Mouse (Mus musculus): ENCODE measurements at regions not wholly inside any gene's neighbourhood (a gene's known extent, or its start where the extent isn't known, plus 50 kb on each side); places are given as distances from the start of the nearest gene placed in this dataset.
A peak's percentile ranks its signal among the peaks of the same experiment; 100 is the strongest.

DNA sequence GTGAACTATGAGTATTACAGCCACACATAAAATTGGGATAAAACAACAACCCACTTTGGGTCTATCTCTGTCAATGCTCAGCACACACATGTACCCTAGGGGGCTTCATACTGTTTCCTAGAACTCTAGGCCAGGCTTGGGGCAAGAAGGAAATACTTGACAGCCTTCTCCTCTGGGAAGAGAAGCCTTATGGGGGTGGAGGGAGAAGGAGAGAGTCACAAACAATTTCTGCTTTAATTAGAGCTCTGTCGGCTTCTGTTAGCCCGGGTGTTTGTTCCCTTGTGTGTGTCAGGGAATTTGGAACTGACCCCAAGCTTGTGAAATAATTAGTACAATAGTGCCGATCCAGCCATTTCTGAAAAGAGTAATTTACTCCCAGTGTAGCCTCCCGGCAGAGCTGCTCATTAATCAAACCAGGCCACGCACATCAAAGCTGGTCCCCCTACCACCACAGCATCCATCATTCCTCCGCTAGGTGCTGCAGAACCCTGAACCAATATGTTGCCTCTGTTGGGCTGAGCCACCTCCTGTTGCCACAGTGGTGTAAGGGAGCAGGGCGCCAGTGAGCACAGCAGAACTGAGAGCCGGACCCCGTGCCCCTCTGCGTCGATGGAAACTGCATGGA lies 307.3 kb downstream of the Tmem114 start:
- DNase-seq (ENCODE audit: low spot score) = peak; percentile 47

GRCm38 (mm10) chr16:8111329-8112116 lies 313.4 kb downstream of the Tmem114 start:
- no peak for DNase-seq (ENCODE audit: low spot score)

DNA sequence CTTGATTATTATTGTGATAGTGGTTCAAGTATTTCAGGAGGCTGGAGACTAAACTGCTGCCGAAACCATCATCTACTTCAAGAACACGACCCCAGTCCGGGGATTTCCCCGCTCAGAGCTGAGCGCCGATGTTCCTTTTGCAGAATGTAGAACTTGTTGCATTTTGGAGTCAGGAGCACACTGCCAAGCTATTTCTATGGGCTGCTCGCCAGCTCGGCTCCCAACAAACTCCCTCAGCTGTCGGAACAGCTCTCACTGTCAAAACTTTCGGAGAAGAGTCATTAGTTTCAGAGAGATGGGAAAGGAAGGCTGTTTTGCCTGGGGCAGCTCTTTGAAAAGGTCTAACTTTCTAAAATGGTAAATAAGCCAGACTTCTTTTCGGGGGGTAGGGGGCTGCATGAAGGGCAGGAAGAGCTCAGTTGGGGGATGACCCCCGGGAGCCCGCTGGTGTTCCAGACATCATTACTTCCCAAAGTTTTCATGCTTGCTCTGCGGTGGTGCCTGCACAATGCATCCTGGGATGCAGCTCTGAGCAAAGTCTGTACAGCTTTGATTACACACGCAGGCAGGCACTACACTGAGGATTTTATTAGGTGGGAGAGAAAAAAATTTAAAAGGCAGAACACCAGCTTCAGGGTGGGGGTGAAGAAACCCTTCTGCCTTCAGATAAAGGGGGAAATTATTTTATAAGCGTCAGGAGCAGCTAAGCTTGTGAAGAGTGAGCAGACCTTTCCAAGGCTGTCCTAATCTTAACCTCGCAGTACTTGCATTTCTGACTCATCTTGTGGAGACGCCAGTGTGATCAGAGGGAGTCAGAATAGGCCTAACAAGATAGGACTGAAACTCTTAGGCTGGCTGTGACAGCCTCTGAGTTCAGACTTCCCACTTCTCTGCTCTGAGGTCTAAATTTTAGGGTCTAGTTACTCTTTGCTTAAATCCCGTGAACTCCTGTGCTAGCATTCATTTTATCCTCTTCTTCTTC lies 316.5 kb downstream of the Tmem114 start:
- no peak for DNase-seq (ENCODE audit: low spot score)

- DNase-seq (ENCODE audit: low spot score) = no peak
Observed at GRCm38 (mm10) chr16:8079024-8079423, 345.9 kb downstream of the Tmem114 start.

- DNase-seq (ENCODE audit: low spot score) = peak; percentile 49
Observed at GRCm38 (mm10) chr16:8078461-8078860, 346.5 kb downstream of the Tmem114 start.

- no peak for DNase-seq (ENCODE audit: low spot score)
Observed at GRCm38 (mm10) chr16:8074729-8075128, 350.2 kb downstream of the Tmem114 start.

GRCm38 (mm10) chr16:8053936-8054335 lies 371.0 kb downstream of the Tmem114 start:
- DNase-seq (ENCODE audit: low spot score) = no peak

- no peak for DNase-seq (ENCODE audit: low spot score)
Observed at GRCm38 (mm10) chr16:8008966-8009365, 416.0 kb downstream of the Tmem114 start.

- DNase-seq (ENCODE audit: low spot score) = no peak
Observed at GRCm38 (mm10) chr16:8006631-8007030, 418.3 kb downstream of the Tmem114 start.

DNA sequence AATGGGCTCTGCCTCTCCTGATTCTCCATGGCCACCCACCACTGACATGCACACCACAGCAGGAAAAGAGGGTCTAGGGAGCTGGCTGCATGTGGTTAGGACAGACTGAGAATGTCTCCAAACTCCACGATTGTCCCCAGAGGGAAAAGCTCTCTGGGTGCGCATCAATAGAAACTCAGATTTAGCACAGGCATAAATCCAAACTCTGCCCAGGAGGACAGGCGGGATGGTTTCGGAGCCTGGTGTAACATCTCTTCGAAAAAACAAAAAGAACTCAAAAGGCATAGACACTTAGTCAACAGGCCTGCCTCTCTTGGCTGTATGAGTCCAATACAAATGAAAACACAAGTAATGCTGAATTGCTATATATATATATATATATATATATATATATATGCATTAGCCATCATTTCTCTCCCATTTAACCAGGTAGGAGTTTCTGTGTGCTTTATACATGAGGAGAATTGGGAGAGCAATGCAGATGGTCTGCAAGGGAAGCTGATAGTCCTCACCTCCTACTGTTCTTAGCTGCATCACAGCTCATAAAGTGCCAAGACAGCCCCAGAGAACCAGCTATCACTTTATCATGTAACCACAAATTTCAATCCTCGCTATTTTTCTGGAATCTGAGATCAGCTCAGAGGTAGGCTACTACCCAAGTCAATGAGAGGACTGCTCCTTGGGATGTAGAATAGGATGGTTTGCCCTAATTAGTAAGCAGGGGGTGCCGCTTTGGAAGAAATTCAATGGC lies 422.4 kb downstream of the Tmem114 start:
- DNase-seq (ENCODE audit: low spot score) = no peak

GRCm38 (mm10) chr16:7982816-7983215 lies 442.1 kb downstream of the Tmem114 start:
- no peak for DNase-seq (ENCODE audit: low spot score)

GRCm38 (mm10) chr16:7978466-7978865 lies 446.5 kb downstream of the Tmem114 start:
- no peak for DNase-seq (ENCODE audit: low spot score)

DNA sequence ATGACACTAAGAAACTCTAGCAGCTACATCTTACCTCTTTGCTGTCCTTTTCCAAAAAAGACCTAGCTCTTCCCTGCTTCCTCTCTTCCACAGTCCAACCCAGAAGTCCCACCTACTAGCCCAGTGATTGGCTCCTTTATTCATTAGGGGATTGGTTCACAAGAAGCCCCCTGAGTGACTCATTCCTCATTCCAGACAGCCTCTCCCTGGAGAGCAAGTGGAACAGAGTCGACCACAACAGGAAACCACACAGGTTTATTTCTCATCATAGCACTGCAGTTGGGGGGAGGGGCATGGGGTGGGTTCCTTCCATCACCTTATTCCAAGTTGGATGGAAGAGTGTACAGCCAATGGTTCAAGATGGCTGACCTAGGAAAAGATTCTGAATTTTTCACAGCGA lies 473.3 kb downstream of the Tmem114 start:
- no peak for DNase-seq (ENCODE audit: low spot score)

DNA sequence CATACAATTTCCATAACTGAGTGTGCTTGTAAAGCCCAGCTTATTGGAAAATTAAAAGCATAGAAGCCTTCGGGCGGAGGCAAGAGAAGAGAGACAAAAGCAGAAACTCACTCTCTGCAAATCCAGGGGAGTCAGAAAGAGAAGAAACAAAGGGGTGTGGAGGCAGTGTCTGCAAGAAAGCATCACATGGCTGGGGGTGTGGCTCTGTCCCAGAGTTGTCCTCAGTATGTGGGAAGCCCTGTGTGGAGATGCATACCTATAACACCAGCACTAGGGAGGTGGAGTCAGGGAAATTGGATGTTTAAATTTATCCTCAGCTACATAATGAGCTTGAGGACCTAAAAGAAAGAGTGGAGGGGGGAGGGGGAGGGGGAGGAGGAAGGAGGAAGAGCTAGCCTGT lies 482.6 kb downstream of the Tmem114 start:
- DNase-seq (ENCODE audit: low spot score) = no peak

- peak; percentile 60 for DNase-seq (ENCODE audit: low spot score)
Observed at GRCm38 (mm10) chr16:7937167-7937566, 487.8 kb downstream of the Tmem114 start.

DNA sequence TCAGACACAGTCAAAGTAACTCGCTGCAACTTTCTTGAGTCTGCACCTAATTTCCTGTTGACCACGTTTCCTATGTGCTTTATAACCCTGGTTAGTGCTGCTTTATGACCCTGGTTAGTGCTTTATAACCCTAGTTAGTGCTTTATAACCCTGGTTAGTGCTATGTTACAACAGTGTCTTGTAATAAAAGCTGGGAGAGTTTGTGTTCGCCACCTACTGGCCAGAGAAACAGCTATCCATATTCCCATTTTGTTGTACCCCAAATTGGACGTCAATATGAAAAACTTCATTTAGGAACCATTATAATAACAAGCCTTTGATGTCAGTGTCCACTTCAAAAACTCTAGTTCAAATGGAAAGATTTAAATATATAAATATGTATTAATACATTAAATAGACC lies 492.6 kb downstream of the Tmem114 start:
- DNase-seq (ENCODE audit: low spot score) = peak; percentile 26

DNA sequence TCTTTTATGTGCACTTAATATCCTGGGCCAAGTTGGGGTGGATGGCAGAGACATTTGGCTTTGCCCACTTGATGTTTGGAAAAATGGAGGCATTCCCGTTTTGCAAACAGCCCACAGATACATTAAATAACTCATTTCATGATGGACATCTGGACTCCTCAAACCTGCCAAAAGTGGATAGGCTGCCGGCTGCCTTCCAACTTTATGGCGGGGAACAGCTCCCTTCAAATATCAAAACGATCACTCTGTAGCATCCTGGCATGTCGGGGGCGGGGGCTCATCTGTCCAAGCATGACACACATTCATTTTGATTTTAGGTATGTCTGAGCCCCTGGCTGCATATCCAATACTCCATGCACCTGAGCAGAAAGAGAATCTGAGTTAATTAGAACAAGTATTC lies 493.3 kb downstream of the Tmem114 start:
- DNase-seq (ENCODE audit: low spot score) = no peak

DNA sequence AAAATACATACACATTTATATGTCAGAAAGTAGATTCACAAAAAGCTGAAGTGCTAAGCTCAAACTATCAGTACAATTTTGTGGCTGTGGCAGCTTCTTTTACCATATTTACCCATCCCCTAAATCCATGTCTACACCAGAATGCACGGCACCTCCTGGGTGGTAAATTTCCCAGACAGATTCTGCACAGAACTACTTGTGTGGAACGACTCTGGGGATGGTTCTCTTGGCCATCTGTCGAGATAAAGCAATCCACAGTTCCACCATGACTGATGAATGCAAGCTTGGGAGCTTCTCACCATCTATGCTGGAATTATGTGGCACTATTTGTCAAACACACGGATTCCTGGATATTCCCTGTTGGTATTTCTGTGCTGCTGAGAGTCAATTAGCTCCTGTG lies 495.8 kb downstream of the Tmem114 start:
- no peak for DNase-seq (ENCODE audit: low spot score)

- DNase-seq (ENCODE audit: low spot score) = no peak
Observed at GRCm38 (mm10) chr16:7928391-7928935, 496.5 kb downstream of the Tmem114 start.

DNA sequence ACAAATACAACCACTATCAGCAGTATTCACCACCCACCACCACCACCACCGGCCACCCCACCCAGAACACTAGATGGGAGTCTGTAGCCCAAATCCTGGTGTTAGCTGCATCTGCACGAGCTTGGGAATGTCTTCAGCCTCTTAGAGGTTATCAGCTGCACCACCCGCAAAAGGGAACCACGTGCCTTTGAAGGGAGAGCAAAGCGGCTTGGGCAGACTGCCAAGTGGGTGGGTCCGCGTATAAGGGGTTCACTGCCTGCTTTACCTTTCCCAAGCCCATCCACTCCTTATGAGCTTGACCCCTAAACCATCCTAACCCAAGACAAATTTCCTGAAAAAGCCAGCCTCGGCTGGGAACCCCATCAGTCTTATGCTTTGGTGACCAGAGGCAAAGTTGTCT lies 497.2 kb downstream of the Tmem114 start:
- no peak for DNase-seq (ENCODE audit: low spot score)

GRCm38 (mm10) chr16:7895786-7896185 lies 529.1 kb downstream of the Tmem114 start:
- DNase-seq (ENCODE audit: low spot score) = no peak
